Mouse (Mus musculus) gastrocnemius, postnatal 36 days (tissue): ENCODE measurements around the gene Sdhc. TPM values are rescaled to one million over a fixed set of nuclear protein-coding genes. Genes with fewer than 3 reads are reported as not detected.
"Not testable (repeated sequence)": the region's sequence is repeated elsewhere in the genome, so short reads cannot be mapped to it uniquely, and the experiment has no call there.

Experiments used
- DNase-seq, 2 experiments: peaks; one replicate each; pipeline ENCODE4 v3.0.0; 2022
- intact Hi-C: fragments of 180-260 bp; cut with DNase I; formaldehyde crosslinking; loops from one replicate; pipeline ENCODE4 v1.15.1; 2025
- total RNA-seq, 2 experiments: library from RNA; stranded (reverse); gene quantifications; 2 replicates each; pipeline ENCODE4 v1.2.3; 2021

Sdhc gene
- total RNA-seq, 2 experiments from 2014 or later: 691 to 738 TPM

DNA sequence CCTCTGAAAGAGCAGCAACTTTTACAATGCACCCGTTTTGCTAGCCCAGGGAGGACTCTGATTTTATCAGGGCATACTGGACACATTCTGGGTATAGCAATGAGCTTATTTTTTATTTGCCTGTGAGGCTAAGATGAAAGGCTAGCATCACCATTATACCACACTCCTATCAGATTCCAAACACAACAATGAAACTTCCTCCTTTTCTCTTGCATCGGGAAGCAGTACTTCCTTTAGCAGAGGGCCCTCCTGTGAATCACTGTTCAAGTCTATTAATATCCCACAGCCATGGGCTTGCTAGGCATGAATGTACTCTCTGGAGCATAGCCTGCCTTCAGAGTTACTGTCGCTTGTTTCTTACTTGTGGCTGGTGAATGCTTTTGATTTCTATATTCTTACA is 20.7 kb upstream of the Sdhc start:
- DNase-seq: no peak
- intact Hi-C loops: no loop called here

DNA sequence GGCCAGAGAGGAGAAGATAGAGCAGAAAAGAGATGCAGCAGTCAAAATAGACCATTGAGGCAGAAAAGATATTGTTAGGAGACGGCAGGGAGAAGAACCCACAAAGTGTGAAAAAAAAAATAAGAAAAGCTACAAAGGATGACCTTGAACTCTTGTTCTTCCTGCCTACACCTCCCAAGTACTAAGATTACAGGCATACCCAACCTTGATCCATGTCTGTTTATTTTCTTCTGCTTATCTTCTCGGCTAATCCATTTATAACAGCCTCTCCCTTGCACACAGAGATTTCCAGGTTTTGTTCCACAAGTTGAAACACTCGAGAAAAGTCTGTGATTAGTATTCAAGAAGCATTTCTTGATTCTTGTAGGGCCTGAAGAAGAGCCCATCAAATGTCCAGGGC is 19.5 kb upstream of the Sdhc start:
- intact Hi-C loops: no loop called here
- DNase-seq: no peak

DNA sequence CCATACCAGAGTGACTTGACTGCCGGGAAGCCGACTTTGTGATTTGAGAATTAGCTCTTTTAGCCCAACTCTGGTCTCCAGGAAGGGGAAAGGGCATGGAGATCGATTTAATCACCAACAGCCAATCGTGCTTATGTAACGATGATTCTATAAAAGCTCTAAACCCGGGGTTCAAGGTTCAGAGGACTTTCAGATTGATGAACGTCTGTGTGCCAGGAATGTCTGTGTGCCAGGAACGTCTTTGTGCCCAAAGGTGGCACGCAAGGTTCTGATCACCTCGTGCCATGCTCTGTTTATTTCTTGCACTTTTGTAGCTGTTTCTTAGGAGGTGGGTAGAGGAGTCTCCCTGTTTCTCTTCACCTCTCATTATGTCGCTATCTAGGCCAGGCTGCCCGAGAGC is 18.5 kb upstream of the Sdhc start:
- intact Hi-C loops: no loop called here

DNA sequence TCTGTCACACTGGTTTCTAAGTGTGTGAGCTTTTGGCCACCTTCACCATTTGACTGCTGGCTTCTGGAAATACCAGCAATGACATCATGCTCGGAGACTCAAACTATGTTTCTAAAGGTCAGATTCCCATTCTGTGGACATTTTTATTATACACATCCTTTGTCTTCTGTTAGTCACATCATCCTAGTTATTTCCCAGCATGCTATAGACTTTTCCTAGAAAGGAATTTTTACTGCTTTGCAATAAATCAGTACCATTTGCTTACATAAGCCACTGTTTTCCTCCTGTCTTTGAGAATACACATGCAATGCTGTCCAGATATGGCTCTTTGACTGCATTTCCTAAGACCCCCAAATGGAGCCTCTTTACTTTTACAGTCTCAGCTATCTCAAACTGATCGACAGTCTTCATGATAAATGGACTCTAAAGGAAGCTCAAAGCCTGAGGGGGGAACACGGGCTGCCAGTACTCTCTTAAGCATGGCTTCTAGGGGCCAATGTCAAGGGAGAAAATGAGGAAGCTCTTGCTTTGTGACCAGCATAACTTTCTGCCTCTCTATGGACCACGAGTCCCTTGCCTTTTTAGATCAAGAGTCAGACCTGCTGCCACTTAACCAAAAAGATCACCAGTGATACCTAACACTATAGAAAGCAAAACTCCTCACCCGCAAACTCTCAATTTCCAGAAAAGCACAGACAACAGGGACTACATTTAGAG is 15.4 kb upstream of the Sdhc start:
- intact Hi-C loops: loop anchor here (2.0 kb wide), 1 partner anchor 55 kb away; no protein-coding TSS in a partner anchor
- DNase-seq: no peak

More for the DNA sequence above, 18.5 kb upstream of the Sdhc start:
- no peak for DNase-seq

DNA sequence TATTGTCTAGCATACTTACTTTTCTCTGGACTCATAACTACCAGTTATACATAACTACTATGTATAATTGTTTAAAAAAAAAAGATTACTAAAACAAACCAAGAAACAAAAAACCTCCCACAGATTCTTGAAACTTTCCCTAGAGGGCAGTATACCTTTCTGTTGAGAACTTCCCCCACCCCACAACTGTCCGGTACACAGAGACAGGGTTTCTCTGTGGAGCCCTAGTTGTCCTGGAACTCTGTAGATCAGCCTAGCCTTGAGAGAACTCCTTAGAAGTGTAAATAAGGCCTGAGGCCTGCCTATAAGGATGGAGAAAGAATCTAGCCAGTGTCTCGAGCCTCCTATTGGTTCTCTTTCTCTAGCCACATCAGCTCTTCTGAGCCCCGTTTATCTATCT is 13.9 kb upstream of the Sdhc start:
- intact Hi-C loops: loop anchor here (2.0 kb wide), 1 partner anchor 57 kb away; no protein-coding TSS in a partner anchor
- DNase-seq: no peak

DNA sequence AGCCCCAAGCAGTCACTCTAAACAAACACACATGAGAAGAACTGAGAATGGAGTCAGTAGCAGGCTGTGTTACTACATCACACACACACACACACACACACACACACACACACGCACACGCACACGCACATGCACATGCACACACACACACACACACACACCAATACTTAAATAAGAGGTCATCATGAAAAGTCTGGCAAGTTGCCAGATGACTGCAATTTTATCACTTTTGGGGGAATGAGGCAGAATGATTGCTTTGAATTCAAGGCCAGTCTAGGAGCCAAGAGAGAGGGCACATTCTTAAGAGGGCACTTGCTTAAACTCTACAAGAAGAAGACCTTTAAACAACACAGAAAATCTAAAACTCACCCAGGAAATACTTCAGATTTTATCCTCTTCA is 12.1 kb upstream of the Sdhc start:
- no peak for DNase-seq
- intact Hi-C loops: no loop called here

DNA sequence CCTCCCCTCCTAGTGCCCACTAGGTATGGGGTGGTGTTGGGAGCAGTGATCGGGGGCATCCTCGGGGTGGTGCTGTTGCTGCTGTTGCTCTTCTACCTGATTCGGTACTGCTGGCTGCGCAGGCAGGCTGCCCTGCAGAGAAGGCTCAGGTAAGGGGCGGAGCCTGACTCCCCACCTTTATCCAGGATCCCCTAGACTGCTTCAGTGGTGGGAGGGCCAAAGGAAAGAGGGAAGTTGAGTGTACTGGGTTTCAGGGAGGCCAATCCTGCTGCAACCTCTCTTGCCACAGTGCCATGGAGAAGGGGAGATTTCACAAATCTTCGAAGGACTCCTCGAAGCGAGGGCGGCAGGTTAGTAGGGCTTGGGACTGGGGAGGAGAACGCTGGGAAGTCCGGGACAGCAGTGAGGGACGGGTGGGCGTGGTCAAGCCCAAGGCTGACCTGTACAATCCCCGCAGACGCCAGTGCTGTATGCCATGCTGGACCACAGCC is 9.1 kb upstream of the Sdhc start:
- no peak for DNase-seq
- intact Hi-C loops: loop anchor here (5.0 to 10.0 kb wide), 2 partner anchors 37 to 965 kb away; no protein-coding TSS in a partner anchor

DNA sequence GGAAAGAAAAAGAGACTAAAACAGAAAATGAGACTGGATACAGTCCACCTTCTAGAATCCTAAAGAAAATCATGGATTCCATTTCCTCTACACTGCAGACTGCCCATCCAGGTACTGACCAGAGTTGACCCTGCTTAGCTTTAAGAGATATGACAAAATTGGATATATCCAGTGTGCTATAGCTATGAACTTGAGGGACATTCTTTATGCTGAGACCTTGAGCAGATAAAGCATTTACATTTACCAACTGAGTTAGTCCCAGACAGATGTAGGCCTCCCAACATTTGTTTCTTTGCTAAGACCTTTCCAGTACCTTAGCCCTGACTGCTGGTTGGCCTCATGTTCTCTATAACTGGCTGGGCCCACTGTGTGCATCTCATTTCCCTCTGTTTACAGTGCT is 7.6 kb upstream of the Sdhc start:
- intact Hi-C loops: loop anchor here (5.0 to 10.0 kb wide), 2 partner anchors 36 to 963 kb away; no protein-coding TSS in a partner anchor
- DNase-seq: no peak

DNA sequence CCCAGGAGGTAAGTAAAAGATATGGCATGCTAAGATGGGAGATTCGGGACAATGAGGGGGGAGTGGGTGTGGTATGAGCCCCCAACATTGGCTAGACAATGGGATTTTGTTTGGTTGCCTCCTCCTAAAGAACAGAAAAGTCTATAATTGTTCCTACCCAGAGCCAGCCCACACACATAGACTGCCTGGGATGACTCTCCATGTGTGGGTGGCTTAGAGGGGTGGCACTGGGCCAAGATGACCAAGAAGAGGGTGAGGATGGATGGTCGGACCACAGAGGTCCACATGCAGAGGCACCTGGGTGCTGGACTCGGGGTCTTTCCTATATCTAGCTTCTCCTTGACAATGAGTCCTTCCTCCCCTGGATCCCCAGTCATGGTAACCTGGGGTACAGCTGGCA is 6.2 kb upstream of the Sdhc start:
- intact Hi-C loops: loop anchor here (5.0 to 10.0 kb wide), 2 partner anchors 34 to 962 kb away; no protein-coding TSS in a partner anchor
- DNase-seq: no peak

DNA sequence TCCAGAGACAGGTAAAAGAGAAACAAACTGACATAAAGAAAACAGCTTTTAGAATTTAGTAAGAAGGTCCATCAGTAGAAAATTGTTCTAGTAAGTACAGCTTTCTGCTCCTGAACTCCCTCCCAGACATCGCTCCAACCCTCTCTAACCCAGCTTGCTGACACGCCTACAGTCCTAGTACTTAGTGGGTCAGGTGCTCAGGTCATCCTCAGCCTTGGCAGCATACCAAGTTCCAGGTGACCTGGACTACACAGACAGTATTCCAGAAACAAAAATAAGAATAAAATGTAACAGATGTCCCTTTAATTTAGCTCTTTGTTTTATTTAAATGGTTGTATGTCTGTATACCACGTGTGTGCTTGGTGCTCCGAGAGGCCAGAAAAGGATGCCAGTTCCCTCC is 1.6 kb upstream of the Sdhc start:
- no peak for DNase-seq
- intact Hi-C loops: loop anchor here (10.0 kb wide), 1 partner anchor 957 kb away; no protein-coding TSS in a partner anchor

DNA sequence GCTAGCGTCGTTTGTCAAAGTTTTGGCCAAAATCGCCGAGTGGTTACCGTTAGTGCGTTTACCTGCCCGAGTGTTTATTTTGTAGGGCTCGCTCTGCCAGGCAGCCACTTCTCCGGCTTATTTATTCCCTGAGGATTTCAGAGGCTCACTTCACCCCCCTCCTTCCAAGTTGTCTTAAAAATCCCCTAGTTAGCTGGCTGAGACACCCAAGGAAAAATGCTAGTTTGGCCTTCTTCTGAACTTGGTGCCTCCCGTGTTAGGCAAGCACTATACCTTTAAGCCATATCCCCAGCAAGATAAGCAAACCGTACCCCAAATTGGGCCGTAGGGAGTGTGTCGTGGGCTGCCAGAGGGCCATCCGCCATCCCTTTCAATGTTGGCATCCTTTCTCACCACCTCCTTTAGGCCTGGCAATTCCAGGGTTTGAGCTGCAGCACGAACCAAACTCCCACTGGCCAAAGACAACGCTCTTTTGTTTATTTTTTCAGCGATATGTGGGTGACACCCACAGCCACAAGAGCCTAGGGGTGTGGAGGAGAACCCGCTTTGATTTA is 512 bp upstream of the Sdhc start:
- DNase-seq: peak in 1 of 2 experiments; percentile 26
- intact Hi-C loops: loop anchor here (10.0 kb wide), 1 partner anchor 956 kb away; no protein-coding TSS in a partner anchor

DNA sequence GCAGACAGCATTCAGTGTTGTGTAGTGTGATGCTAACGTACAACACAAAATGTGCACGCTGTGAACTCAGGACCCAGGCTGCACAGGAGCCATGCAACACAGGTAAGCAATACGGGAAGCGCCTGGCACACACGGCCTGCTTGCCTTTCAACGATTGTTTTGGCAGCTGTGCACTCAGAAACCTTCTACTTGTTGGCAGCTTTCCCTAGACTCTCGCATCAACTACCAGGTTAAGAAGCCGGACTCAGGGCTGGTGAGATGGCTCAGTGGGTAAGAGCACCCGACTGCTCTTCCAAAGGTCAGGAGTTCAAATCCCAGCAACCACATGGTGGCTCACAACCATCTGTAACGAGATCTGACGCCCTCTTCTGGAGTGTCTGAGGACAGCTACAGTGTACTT is 7.4 kb downstream of the Sdhc start:
- peak in 1 of 2 experiments; percentile 29 for DNase-seq
- intact Hi-C loops: not testable (repeated sequence)

DNA sequence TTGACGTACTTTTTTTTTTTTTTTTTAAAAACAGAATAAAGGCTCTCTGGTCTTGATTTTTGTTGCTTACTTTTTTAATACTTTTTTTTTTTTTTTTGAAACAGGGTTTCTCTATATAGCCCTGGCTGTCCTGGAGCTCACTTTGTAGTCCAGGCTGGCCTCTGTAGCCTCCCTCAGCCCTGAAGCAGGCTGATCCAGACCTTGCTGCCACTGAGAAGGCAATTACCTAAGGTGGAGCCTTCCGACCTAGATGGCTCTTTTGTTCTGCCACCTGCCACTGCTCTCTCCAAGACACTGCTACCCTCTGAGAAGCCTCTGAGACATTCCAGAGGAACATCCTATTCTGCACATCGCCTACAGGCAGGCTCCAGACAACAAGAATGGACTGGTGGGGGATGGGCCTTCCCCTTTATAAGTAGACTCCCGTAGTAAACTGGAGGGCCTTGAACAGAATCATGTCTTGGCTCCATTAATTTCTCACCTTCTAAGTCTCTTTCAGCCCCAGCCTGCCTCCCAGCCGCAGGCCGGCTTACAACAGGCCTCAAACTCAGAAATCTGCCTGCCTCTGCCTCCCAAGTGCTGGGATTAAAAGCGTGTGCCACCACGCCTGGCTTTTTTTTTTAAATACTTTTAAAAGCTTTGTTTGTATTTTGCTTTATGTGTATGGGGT is 12.8 kb downstream of the Sdhc start:
- intact Hi-C loops, DNase-seq: not testable (repeated sequence)

DNA sequence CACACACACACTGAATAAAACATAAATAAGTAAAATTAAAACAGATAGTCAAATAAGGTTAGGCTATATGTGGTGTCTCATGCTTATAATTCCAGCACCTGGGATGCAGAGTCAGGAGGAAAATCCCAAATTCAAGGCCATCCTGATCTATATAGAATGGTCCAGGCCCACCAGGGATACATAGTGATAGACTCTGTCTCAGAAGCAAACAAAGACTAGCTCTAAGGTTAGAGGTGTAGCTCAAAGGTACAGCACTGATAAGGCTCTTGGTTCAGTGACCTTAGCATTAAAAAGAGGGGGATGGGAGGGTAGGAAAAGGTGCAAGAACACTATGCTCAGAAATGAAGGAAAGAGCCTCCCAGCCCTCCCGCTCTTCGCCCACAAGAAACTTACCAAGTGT is 14.8 kb downstream of the Sdhc start:
- intact Hi-C loops: no loop called here
- no peak for DNase-seq

DNA sequence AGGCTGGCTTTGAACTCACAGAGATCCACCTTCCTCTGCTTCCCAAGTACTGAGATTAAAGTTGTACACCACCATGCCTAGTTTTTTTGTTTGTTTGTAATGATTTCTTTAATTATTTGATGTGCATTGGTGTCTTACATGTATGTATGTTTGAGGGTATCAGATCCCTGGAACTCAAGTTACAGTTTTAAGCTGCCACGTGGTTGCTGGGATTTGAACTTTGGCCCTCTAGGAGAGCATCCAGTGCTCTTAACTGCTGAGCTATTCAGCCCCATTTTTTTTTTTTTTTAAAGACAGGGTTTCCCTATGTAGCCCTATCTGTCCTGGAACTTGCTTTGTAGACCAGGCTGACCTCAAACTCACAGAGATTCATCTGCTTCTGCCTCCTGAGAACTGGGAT is 19.4 kb downstream of the Sdhc start:
- no peak for DNase-seq
- intact Hi-C loops: no loop called here

DNA sequence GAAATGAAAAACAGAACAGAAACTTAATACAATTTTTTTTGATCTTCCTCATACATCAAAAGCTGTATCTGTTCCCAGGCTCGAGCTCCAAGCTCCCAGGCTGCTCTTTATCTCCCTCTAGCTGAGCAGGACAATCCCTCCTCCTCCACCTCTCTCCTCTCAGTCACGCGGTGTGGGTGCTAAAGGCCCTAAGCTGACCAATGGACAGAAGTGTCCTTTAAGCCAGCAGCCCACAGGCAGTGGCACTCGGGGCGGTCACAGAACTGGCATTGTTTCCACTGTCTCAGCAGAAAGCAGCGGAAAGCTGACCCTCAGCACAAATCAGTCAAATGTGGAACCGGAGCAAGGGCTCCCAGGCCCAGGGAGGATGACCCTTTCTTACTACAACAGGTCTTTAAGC is 21.2 kb downstream of the Sdhc start:
- peak; percentile 31 to 37 for DNase-seq
- intact Hi-C loops: no loop called here

DNA sequence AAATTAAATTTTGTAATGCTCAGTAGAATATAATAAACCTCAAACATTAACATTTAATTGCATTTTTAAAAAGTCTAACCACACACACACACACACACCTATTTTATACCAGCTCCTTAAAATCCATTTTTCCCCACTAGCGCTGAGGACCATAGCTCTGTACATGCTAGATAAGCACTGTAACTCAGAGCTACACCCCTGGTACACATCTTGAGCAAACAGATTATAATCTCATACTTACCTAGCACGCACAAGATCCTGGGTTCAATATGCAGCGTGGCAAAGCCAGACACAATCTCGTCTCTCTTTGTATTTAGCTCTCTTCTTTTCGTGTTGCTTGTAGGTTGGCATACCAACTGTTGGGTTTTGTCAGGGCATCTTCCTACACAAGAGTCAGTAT is 26.0 kb downstream of the Sdhc start:
- intact Hi-C loops: loop anchor here (5.0 kb wide), 1 partner anchor 33 kb away; no protein-coding TSS in a partner anchor
- DNase-seq: no peak

DNA sequence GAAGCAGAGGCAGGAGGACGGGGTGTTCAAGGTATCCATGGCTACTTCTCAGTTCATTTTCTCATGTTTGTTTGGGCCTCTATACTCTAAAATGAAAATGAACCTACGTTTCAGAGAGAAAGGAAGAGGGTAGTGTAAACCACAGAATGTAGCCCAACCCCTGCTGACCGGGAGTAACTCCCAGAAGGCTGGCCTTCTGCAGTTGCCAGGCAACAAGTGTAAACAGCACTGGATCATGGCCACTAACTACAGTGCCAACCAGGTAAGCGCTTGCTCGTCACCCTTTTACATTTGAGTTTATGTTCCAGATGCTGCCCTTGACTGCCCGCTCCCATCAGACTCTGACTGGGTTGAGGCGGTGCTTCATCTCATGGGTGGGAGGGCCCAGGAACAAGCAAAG is 27.5 kb downstream of the Sdhc start:
- DNase-seq: no peak
- intact Hi-C loops: loop anchor here (5.0 kb wide), 1 partner anchor 34 kb away; no protein-coding TSS in a partner anchor

DNA sequence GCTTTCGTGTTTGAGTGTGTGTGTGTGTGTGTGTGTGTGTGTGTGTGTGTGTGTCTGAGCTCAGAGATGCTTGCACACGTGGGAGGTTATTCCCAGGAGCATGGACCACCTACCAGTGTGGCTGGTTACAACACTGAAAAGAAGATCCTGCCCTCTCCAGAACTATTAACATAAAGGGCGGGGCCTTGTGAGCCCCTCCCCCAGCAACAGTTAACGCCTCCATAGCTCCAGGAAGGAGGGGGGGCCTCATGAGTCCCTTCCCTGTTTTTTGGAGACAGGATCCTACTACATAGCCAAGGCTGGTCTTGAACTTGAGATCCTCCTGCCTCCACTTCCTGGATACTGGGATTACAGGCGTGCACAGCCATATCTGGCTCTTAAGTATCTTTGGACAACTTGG is 28.6 kb downstream of the Sdhc start:
- intact Hi-C loops: loop anchor here (5.0 kb wide), 1 partner anchor 35 kb away; no protein-coding TSS in a partner anchor
- DNase-seq: no peak

DNA sequence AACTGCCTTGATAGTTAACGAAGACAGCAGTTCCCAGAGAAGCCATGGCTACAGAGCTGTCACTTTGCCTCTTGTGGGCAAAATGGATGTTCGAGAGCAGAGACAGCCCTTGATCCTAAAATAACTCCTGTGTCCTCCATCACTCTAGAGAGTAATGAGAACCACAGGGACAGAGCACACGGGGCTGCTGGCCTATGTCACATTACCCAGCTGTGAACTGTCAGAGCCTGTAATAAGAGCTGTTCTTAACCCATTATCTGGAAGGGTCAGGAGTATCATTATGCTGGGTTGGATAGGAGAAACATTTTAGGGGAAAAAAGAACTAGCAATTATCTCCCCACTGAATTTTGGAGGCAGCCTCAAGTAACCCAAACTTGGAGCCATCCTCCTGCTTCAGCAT is 29.5 kb downstream of the Sdhc start:
- intact Hi-C loops: loop anchor here (5.0 kb wide), 1 partner anchor 36 kb away; no protein-coding TSS in a partner anchor

DNA sequence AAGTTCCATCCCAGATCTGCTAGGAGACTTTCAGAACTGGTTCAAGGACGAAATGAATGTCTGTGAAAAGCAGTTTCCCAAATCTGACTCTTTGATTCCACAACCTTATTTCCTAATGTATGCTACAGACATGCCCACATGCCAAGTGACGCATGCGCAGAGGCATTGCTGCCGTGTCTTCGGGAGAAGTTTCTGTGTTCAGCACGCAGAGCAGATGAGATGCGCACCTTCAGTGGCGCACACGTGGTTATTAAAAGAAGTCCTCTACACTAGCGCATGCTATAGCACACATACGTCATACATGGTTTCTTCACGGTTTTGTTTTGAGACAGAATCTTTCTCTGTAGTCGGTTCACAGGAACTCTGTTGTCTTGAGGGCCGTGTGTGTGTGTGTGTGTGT is 31.0 kb downstream of the Sdhc start:
- intact Hi-C loops: loop anchor here (2.0 to 10.0 kb wide), 3 partner anchors 101 to 165 kb away; partner anchors contain the start of genes Ppox and Usp21
- no peak for DNase-seq

More for the DNA sequence above, 29.5 kb downstream of the Sdhc start:
- DNase-seq: no peak
